Mouse (Mus musculus) left cerebral cortex, postnatal 14 days (tissue): ENCODE measurements at regions not wholly inside any gene's neighbourhood (a gene's known extent, or its start where the extent isn't known, plus 50 kb on each side); places are given as distances from the start of the nearest gene placed in this dataset.
A peak's percentile ranks its signal among the peaks of the same experiment; 100 is the strongest.

Source experiments
- DNase-seq, 2 experiments: peaks; one replicate each; pipeline ENCODE4 v3.0.0; 2021 to 2022; ENCODE audit warnings: low spot score in 2 of 2, mixed read lengths in 1 of 2
- intact Hi-C: fragments of 180-260 bp; cut with DNase I; formaldehyde crosslinking; loops from one replicate; pipeline ENCODE4 v1.15.1; 2025

DNA sequence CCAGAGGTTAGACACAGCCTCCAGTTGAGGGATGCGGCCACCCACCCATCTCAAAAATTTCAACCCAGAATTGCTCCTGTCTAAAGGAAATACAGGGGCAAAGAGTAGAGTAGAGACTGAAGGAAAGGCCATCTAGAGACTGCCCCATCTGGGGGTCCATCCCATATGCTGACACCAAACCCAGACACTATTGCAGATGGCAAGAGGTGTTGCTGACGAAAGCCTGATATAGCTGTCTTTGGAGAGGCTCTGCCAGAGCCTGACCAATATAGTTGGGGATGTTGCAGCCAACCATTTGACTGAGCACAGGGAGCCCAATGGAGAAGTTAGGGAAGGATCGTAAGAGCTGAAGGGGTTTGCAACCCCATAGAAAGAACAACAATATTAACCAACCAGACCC, 141.6 kb upstream of the Reg3b start:
- intact Hi-C loops = no loop called here
- DNase-seq = no peak

DNA sequence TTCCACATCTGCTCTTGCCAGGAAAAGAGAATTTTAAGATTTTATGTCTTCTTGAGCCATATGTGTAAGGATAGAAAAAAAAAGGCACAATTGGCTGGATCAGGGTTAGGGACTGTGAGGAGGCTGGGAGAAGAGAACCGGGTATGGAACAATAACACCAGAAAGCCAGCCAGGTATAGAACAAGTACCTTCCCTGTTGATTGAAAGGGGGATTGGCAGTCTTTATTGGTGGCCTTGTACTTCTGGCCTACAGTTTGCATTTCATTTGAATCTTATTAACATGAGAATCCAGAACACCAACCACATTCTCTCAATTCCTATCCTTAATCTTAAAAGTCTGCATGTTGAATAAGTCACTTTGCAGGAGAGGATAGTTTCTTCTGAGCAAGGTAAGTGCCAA, 126.1 kb upstream of the Reg3b start:
- intact Hi-C loops = no loop called here
- DNase-seq = no peak

DNA sequence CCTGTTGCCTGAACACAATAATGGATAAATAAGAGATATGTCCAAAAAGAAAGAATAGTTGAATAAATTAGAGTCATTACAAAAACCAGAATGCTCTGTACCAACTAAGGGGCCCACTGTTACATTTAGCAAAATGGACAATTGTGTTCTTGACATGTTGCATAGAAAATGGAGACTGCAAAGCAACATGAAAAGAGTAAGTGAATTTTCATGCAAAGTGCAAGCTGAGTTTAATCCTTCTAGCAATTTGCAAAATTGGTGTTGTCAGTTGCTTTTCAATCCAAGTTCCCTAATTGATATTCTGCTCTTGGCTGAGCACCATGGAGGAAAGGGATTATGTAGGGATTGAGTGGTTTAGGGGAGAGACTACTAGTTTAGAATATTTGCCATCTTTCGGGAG, 125.4 kb upstream of the Reg3b start:
- intact Hi-C loops = no loop called here
- DNase-seq = no peak

DNA sequence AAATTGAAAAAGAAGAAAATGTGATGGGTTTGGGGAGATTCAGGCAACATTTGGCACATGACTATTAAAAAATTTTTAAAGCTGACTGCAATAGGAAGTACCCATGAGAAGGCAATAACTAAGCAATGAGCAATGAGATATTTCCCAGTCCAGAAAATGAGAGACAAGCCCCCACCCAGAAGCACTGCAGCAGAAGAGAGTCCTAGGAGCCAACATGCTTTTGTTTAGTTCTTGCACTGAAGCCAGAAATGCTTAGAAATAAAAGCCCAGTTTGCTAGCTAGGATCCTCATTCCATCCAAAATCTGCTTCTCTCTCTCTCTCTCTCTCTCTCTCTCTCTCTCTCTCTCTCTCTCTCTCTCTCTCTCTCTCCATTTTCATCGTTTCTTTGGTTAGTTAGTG, 120.4 kb upstream of the Reg3b start:
- no peak for DNase-seq
- intact Hi-C loops = no loop called here

DNA sequence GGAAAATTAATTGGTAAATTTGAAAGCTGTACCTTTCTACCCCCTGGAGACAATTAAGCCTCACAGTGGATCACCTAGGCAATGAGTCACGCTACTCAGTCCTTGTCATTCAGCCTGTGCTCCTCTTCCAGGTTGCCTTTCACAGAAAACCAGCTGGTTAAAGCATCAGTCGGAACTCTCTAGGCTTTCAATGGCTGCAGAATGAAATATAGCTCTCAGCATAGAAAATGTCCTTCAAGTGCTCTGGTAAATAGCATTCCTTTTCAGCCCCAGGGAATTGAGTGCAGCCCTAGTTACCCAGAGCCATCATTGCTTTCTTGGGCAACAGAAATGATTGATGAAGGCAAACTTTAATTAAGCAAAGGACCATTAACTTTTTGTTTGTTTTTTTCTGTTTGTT, 119.9 kb upstream of the Reg3b start:
- intact Hi-C loops = no loop called here
- no peak for DNase-seq

DNA sequence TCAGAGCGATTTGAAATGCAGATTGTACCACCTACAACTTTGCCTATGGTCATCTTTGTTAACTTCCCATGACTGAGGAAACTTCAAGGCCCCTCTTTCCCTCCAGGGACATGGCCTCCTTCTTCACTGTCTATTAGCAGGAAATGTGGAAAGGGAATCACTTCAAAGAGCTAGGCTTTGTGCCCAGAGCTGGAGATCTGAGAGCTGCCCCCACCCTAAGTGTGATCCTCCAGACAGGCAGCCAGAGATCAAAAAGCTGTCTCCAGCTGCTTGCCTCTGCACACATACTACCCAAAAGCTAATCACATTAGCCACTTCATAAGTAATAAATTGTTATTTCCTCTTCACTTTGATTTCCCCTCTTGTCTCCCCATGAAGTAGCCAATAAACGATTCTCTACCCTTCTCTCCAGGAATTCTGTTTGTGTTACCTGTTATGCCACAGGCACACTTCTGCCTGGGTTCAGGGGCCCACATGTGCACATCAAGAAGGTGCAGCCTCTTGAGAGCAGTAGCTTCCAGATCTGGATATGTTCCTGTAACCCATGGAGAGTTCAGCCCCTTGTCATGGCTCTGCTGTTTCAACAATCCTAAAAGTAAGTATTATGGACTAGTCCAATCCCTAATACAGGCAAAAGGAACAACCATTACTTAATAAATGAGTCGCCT, 98.4 kb upstream of the Reg3b start:
- intact Hi-C loops = no loop called here
- DNase-seq = no peak

DNA sequence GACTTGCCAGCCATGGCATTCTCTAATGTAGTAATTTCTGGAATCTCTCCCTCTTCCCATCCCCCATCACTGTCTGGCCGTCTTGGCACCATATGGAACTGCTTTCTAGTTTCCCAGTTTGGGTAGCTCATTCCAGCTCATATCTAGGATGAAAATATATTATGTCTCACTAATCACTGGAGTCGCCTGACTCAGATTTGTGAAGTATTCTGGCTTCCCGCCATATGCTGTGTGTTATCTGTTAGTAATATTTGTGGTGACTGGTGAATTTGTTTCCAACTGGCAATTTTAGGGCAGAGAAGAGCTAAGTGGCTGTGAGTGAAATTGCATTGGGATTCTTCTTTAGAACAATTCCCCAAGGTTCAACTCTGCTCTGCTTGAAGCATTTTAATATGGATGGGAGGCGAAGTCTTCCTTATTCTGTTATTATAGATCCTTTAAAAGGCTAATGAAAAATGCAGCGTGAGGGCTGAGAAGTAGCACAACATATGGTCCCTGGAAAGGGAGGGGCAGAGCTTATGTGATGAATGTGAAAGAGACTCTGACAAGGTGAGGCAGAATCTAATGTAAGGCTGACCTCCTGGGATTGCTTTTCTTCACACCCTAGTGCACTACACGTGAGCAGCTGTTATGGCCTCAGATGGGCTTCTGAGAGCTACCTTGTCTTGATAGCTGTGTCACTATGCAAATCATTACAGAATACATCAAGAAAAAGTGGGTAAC, 92.3 kb upstream of the Reg3b start:
- intact Hi-C loops = no loop called here
- peak in 1 of 2 experiments; percentile 21 for DNase-seq

DNA sequence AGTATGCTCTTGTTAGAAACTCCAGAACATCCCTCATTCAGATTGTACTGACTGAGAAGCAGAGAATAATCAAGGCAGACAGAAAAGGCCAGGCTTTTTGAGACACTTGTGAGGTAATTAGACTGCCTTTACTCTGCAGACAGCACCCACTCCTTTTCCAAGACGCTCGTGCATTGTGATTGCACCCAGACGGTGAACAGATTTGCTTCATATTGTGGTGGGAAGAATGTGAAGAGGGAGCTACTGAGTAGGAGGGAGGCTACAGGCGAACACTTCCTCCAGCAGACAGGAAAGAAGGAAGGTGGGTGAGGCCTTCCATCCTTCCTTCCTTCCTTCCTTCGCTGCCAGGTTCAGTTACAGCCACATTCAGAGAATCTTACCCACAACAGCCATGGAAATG, 89.9 kb upstream of the Reg3b start:
- intact Hi-C loops = no loop called here
- peak; percentile 47 to 55 for DNase-seq

DNA sequence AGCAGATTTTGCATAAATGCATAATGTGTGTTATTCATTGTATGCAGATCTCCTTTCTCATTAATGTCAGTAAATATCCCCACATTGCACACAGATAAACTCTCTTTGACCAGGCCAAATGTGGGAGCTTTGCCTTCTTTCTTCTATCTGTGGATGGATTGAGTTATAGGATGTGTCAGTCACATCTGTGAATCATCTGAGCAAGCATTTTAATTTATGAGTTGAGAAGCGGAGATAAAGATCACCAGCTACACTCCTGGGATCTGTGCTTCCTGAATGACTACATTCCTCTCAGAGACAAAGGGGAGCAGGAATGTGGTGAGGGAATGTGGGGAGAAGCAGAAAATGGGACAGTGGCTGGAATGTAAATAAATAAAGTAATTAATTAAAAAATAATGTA, 75.8 kb upstream of the Reg3b start:
- intact Hi-C loops = no loop called here
- DNase-seq = no peak

DNA sequence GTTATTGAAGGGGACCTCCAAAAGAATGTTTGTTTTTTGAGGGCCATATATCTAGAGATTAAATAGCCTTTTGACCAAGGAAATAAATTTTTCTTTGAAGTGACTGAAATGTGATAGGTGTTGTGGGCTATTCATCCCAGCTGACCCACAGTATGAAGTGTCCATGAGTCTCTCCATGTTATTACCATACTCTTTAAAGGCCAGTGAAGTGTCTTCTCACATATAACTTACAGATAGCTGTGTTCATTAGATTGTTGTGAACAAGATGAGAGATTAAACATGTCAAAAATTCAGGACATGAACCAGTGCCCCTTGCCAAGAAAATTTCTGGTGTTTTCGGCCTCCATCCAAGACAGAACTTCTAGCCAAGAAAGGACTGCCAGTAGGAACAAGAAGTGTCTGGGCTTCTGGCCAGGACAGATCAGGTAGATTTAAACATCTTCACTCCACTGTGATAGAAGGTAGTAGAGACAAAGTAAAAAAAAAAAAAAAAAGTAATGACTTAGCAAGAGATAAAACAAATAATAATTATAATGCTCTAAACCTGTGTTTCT, 67.2 kb upstream of the Reg3b start:
- intact Hi-C loops = no loop called here
- DNase-seq = no peak
